Comparison of ENCODE assay signal across 10 mouse cellular contexts in the genomic region with DNA sequence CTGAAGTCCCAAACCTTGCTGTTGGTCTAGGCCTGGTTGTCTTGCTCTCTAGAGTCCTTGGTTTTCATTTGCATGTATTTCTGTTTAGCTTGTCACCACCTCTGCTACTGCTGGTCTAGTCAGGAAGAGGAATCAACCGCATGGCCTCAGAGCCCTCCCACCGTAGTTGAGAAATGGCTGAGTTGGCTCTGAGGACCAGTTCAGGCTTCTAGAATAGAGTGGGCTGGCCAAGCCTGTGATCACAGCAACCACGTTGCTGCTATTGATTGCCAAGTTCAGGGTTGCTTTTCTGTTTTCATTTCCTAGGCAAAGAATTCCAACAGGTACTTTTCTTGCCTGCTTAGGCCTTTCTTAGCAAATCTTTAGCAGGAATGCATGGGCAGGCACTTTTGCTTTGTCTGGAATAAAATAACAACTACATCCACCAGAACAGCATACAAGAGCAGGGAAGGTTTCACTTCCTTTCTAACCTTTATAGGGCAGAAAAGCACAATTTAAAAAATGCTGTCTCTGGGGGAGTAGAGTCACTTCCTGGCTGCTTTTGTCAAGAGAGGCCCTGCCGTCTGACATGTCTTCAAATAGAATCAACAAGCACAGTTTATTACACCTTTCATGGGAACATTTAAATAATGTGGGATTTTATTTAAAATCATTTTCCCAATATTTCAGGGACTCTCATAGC. TPM values are rescaled to one million over a fixed set of nuclear protein-coding genes. Genes with fewer than 3 reads are reported as not detected.
DNase-seq lines count a peak whose midpoint lies in the region; ATAC-seq and TF ChIP-seq lines count a peak whose summit lies in the region.
"Had no signal": no experiment of that assay in that cellular context is flagged by ENCODE, and none has a peak within 500 bp of the region (broad histone marks: within the 10 kb centered on the region; RNA-seq: fewer than 3 reads in every experiment).

No protein-coding gene starts in this region.

- TF ChIP-seq CTCF in liver, postnatal 0 days (IDR thresholded peaks at IDR 0.05; ENCODE audit: low read depth) = no peak

- peak overlapping the region; percentile 90 for H3K27ac ChIP-seq in brown adipose tissue, adult 24 weeks (replicated peaks; ENCODE audit: low read depth, low read length)
- H3K27ac ChIP-seq in liver, postnatal 0 days (ENCODE audit: low read depth) = peak overlapping the region; percentile 67
- no peak overlapping the region for H3K27ac ChIP-seq in midbrain, embryonic 11.5 days (ENCODE audit: low read depth, low read length)
- H3K27ac ChIP-seq: kidney, postnatal 0 days had no signal

- peaks cover 3% of the 10 kb centered on the region for H3K4me1 ChIP-seq in brown adipose tissue, adult 24 weeks (ENCODE audit: control insufficient read depth, insufficient read depth, insufficient read length, low read length)
- no peaks in the 10 kb centered on the region for H3K4me1 ChIP-seq in liver, postnatal 0 days (ENCODE audit: insufficient read depth)
- H3K4me1 ChIP-seq in midbrain, embryonic 11.5 days (ENCODE audit: control insufficient read depth, insufficient read depth, low read length) = no peaks in the 10 kb centered on the region; the same call in 1 of the 2 replicates

- TF ChIP-seq EP300 in liver, postnatal 0 days (IDR thresholded peaks at IDR 0.05; ENCODE audit: low read depth) = no peak

- H3K27me3 ChIP-seq in liver, postnatal 0 days (ENCODE audit: insufficient read depth, low read length) = no peaks in the 10 kb centered on the region
- H3K27me3 ChIP-seq in midbrain, embryonic 11.5 days (ENCODE audit: control insufficient read depth, insufficient read depth, low read length) = peaks cover 15% of the 10 kb centered on the region

- no peak overlapping the region for H3K4me3 ChIP-seq in brown adipose tissue, adult 24 weeks (ENCODE audit: insufficient read depth, low read depth, low read length)
- no peak overlapping the region for H3K4me3 ChIP-seq in liver, postnatal 0 days (ENCODE audit: low read depth, low read length)
- H3K4me3 ChIP-seq in midbrain, embryonic 11.5 days (ENCODE audit: low read depth, low read length) = no peak overlapping the region

- ATAC-seq in liver, postnatal 0 days = peak; percentile 67
- no peak for ATAC-seq in midbrain, embryonic 11.5 days (ENCODE audit: low FRiP score)
- ATAC-seq: forebrain, embryonic 16.5 days had no signal

- WGBS in liver, postnatal 0 days (ENCODE audit: insufficient replicate concordance) = 33% methylated on average over 4 of the region's 4 CpGs
- 79% methylated on average over 4 of the region's 4 CpGs for WGBS in midbrain, embryonic 11.5 days

- H3K9me3 ChIP-seq in liver, postnatal 0 days (ENCODE audit: low read length) = no peaks in the 10 kb centered on the region
- H3K9me3 ChIP-seq in midbrain, embryonic 11.5 days (ENCODE audit: control insufficient read depth, low read length) = no peaks in the 10 kb centered on the region

- H3K4me2 ChIP-seq in liver, postnatal 0 days (ENCODE audit: low read depth, low read length) = no peak overlapping the region
- H3K4me2 ChIP-seq in midbrain, embryonic 11.5 days = no peak overlapping the region

- H3K36me3 ChIP-seq in liver, postnatal 0 days (replicated peaks; ENCODE audit: insufficient read depth, low read length) = no peaks in the 10 kb centered on the region
- no peaks in the 10 kb centered on the region for H3K36me3 ChIP-seq in midbrain, embryonic 11.5 days (ENCODE audit: control insufficient read depth, insufficient read depth, low read length)

- H3K9ac ChIP-seq in liver, postnatal 0 days (replicated peaks) = no peak overlapping the region
- H3K9ac ChIP-seq in midbrain, embryonic 11.5 days (ENCODE audit: low read length) = no peak overlapping the region

- DNase-seq in layer of hippocampus, adult 9-11 months = peak; percentile 61
- DNase-seq in layer of hippocampus, adult 8-10 months (ENCODE audit: low spot score in 2 of 2) = no peak
- peak; percentile 21 for DNase-seq in liver, postnatal 0 days
- peak; percentile 39 for DNase-seq in telencephalon, adult 2 months (ENCODE audit: low read depth, low spot score)
- no peak for DNase-seq in cerebellum, adult 18-20 months
- no peak for DNase-seq in midbrain, embryonic 11.5 days (ENCODE audit: low spot score, missing footprints)
- no peak for DNase-seq in left cerebral cortex, adult 11 months (ENCODE audit: low spot score)

RNA-seq across cellular contexts. Expression of a gene that starts 29.0 kb away (rescaled TPM):
- total RNA-seq in layer of hippocampus, adult 8-10 months (2022) = 1,000 to 10,000 TPM; 1,713 to 2,363 (median 1,977) TPM
- 941 and 1,203 TPM in 2 replicates for polyA plus RNA-seq in brown adipose tissue, adult 24 weeks (2012; ENCODE audit: insufficient read depth, insufficient read length, missing spikeins)
- 1,722 and 1,837 TPM in 2 replicates for polyA plus RNA-seq in liver, postnatal 0 days (2015; fragmentation: Nextera tagmentation; extraction: Ambion mirVana)
- 5,801 and 6,146 TPM in 2 replicates for polyA plus RNA-seq in midbrain, embryonic 11.5 days (2014; fragmentation: Nextera tagmentation; extraction: Ambion mirVana)

Comparison
In these comparisons a context has a peak if more than half of its experiments do, and no peak if none do; other contexts are left out.
1. DNase-seq: peak in layer of hippocampus, adult 9-11 months (single experiment), liver, postnatal 0 days (single experiment) and telencephalon, adult 2 months (single experiment); none in layer of hippocampus, adult 8-10 months (0 of 2), cerebellum, adult 18-20 months (0 of 2), midbrain, embryonic 11.5 days (single experiment) and left cerebral cortex, adult 11 months (single experiment).